Mouse (Mus musculus): Measurements from ENCODE around the gene Nmnat2. TPM values are rescaled to one million over a fixed set of nuclear protein-coding genes. Genes with fewer than 3 reads are reported as not detected.

Nmnat2 gene
- total and polyA plus RNA-seq, 3 experiments = 1.3 to 2.8 TPM; not detected in 1

GRCm38 (mm10) chr1:153010353-153011351, 55.9 kb downstream of the Nmnat2 start (continued):
- TF ChIP-seq MXI1 (IDR thresholded peaks at IDR 0.05; ENCODE audit: low read depth, low read length) = peak; percentile 37; the same call in 1 of the 2 replicates
- TF ChIP-seq MEF2A (IDR thresholded peaks at IDR 0.05; ENCODE audit: extremely low read depth, insufficient replicate concordance, low read depth, low read length, poor library complexity, severe bottlenecking) = no peak
- TF ChIP-seq NELFE (IDR thresholded peaks at IDR 0.05; ENCODE audit: low read depth, low read length) = peak; percentile 26; the same call in 1 of the 2 replicates
- no peak for TF ChIP-seq POLR2AphosphoS5 (IDR thresholded peaks at IDR 0.05; ENCODE audit: borderline replicate concordance, low read depth, low read length)

GRCm38 (mm10) chr1:153011544-153011943, 56.8 kb downstream of the Nmnat2 start:
- H3K4me3 ChIP-seq (ENCODE audit: control insufficient read depth in 1 of 2, insufficient read depth in 1 of 2, low read depth in 2 of 2, low read length in 2 of 2) = peak overlapping the region in 1 of 2 experiments; percentile 30; a peak in 2 of 4 replicates
- peaks cover 0 to 69% of the 10 kb centered on the region in 2 experiments; a peak in 2 of 4 replicates for H3K36me3 ChIP-seq (ENCODE audit: control insufficient read depth in 1 of 2, insufficient read depth in 2 of 2, low read length in 2 of 2)
- TF ChIP-seq ZMIZ1 (IDR thresholded peaks at IDR 0.05; ENCODE audit: low read depth, low read length) (no peak), EP300 (IDR thresholded peaks at IDR 0.05; ENCODE audit: low read depth in 1 of 2, low read length in 2 of 2) (no peak), GABPA (IDR thresholded peaks at IDR 0.05; ENCODE audit: low read depth, low read length) (no peak), ZC3H11A (IDR thresholded peaks at IDR 0.05; ENCODE audit: low read depth, low read length) (no peak), UBTF (IDR thresholded peaks at IDR 0.05; ENCODE audit: borderline replicate concordance, insufficient read depth, low read depth, low read length) (no peak)
- H3K79me2 ChIP-seq (ENCODE audit: control insufficient read depth, insufficient read depth, low read length, poor library complexity) = peaks cover 2% of the 10 kb centered on the region; the same call in 1 of the 2 replicates
- peak overlapping the region; percentile 92 for H3K27ac ChIP-seq (ENCODE audit: control insufficient read depth, low read depth, low read length)
- H3K9me3 ChIP-seq (replicated peaks; ENCODE audit: insufficient read depth, low read length) = no peaks in the 10 kb centered on the region
- H3K4me1 ChIP-seq (ENCODE audit: control insufficient read depth in 1 of 2, insufficient read depth in 2 of 2, low read length in 2 of 2) = peaks cover 44 to 78% of the 10 kb centered on the region in 2 experiments
- no peaks in the 10 kb centered on the region for H3K27me3 ChIP-seq (ENCODE audit: control insufficient read depth in 1 of 2, insufficient read depth in 2 of 2, low read length in 2 of 2)
- peak; percentile 34 for DNase-seq (ENCODE audit: low read depth, low spot score)
- H3K9ac ChIP-seq (ENCODE audit: control insufficient read depth, low read depth, low read length, poor library complexity, severe bottlenecking) = peak overlapping the region; percentile 67

GRCm38 (mm10) chr1:153013541-153014288, 58.9 kb downstream of the Nmnat2 start:
- H3K4me3 ChIP-seq (ENCODE audit: control insufficient read depth in 1 of 2, insufficient read depth in 1 of 2, low read depth in 2 of 2, low read length in 2 of 2) = no peak overlapping the region
- no peaks in the 10 kb centered on the region for H3K27me3 ChIP-seq (ENCODE audit: control insufficient read depth in 1 of 2, insufficient read depth in 2 of 2, low read length in 2 of 2)
- H3K9ac ChIP-seq (ENCODE audit: control insufficient read depth, low read depth, low read length, poor library complexity, severe bottlenecking) = peak overlapping the region; percentile 15; the same call in 1 of the 2 replicates
- H3K4me1 ChIP-seq (ENCODE audit: control insufficient read depth in 1 of 2, insufficient read depth in 2 of 2, low read length in 2 of 2) = peaks cover 46 to 76% of the 10 kb centered on the region in 2 experiments
- H3K27ac ChIP-seq (ENCODE audit: control insufficient read depth, low read depth, low read length) = peak overlapping the region; percentile 92
- peaks cover 0 to 65% of the 10 kb centered on the region in 2 experiments; a peak in 2 of 4 replicates for H3K36me3 ChIP-seq (ENCODE audit: control insufficient read depth in 1 of 2, insufficient read depth in 2 of 2, low read length in 2 of 2)
- H3K9me3 ChIP-seq (replicated peaks; ENCODE audit: insufficient read depth, low read length) = no peaks in the 10 kb centered on the region
- peak; percentile 43 for DNase-seq (ENCODE audit: low read depth, low spot score)
- peaks cover 2% of the 10 kb centered on the region; the same call in 1 of the 2 replicates for H3K79me2 ChIP-seq (ENCODE audit: control insufficient read depth, insufficient read depth, low read length, poor library complexity)
- no peak for TF ChIP-seq MEF2A (IDR thresholded peaks at IDR 0.05; ENCODE audit: extremely low read depth, insufficient replicate concordance, low read depth, low read length, poor library complexity, severe bottlenecking)
- TF ChIP-seq CHD2 (IDR thresholded peaks at IDR 0.05; ENCODE audit: low read length) = no peak
- TF ChIP-seq ZC3H11A (IDR thresholded peaks at IDR 0.05; ENCODE audit: low read depth, low read length) = no peak
- TF ChIP-seq USF2 (IDR thresholded peaks at IDR 0.05; ENCODE audit: borderline replicate concordance in 1 of 2, insufficient read depth in 1 of 2, low read depth in 1 of 2, low read length in 2 of 2) = no peak
- TF ChIP-seq GATA1 (IDR thresholded peaks at IDR 0.05; ENCODE audit: low read depth, low read length) = 0 out of 2 replicates have a peak, but pooled peaks have one; percentile 3
- TF ChIP-seq TAL1 (IDR thresholded peaks at IDR 0.05; ENCODE audit: low read length) = no peak
- no peak; the same call in 1 of the 2 replicates for TF ChIP-seq POLR2AphosphoS2 (IDR thresholded peaks at IDR 0.05; ENCODE audit: low read length)
- TF ChIP-seq ZMIZ1 (IDR thresholded peaks at IDR 0.05; ENCODE audit: low read depth, low read length) = no peak
- no peak for TF ChIP-seq TBP (IDR thresholded peaks at IDR 0.05; ENCODE audit: low read depth, low read length)
- TF ChIP-seq BHLHE40 (IDR thresholded peaks at IDR 0.05; ENCODE audit: borderline replicate concordance, low read depth, low read length) = no peak
- no peak for TF ChIP-seq MYB (IDR thresholded peaks at IDR 0.05; ENCODE audit: low read depth, low read length)
- peak; percentile 33; the same call in 1 of the 2 replicates for TF ChIP-seq MXI1 (IDR thresholded peaks at IDR 0.05; ENCODE audit: low read depth, low read length)
- TF ChIP-seq JUND (IDR thresholded peaks at IDR 0.05; ENCODE audit: low read depth, low read length) = no peak
- TF ChIP-seq MAZ (IDR thresholded peaks at IDR 0.05; ENCODE audit: low read depth, low read length) = peak; percentile 41; the same call in 1 of the 2 replicates
- TF ChIP-seq RCOR1 (IDR thresholded peaks at IDR 0.05; ENCODE audit: low read depth, low read length) = 0 out of 2 replicates have a peak, but pooled peaks have one; percentile 30
- TF ChIP-seq MAFK (IDR thresholded peaks at IDR 0.05; ENCODE audit: borderline replicate concordance, low read depth, low read length) = no peak
- TF ChIP-seq TCF12 (IDR thresholded peaks at IDR 0.05; ENCODE audit: low read depth, low read length) = peak; percentile 44; the same call in 1 of the 2 replicates

Data from MEL (cell line).